ENCODE assay signal across 14 mouse cellular contexts in the genomic region with DNA sequence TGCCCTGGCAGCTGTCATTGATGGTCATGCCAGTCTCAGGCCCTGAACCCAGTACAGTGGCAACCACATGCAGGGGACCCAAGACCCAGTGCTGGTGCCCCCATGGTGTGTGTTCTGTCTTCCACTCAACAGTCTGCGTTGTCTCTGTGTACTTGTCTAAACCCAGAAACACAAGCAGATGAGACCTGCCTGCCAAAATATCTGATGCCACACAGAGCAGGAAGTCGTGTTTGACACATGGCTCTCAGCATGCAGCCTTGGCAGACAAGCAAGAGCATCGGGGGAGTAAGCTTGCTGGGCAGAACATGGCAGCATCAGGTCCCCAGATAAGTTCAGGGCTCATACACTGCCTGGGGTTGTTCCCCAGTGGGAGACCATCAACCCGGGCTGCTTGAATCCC.
DNase-seq lines count a peak whose midpoint lies in the region; ATAC-seq and TF ChIP-seq lines count a peak whose summit lies in the region.
"Had no signal": no experiment of that assay in that cellular context is flagged by ENCODE, and none has a peak within 500 bp of the region (broad histone marks: within the 10 kb centered on the region; RNA-seq: fewer than 3 reads in every experiment).

No protein-coding gene starts in this region.

- 54% methylated on average over 4 of the region's 4 CpGs for WGBS in liver, postnatal 0 days (ENCODE audit: insufficient replicate concordance)

- no peak for TF ChIP-seq CTCF in liver, postnatal 0 days (IDR thresholded peaks at IDR 0.05; ENCODE audit: low read depth)

- H3K27ac ChIP-seq in liver, postnatal 0 days (ENCODE audit: low read depth) = no peak overlapping the region
- H3K27ac ChIP-seq: embryonic facial prominence, embryonic 15.5 days; macrophage had no signal

- no peak overlapping the region for H3K9ac ChIP-seq in liver, postnatal 0 days (replicated peaks)
- H3K9ac ChIP-seq: embryonic facial prominence, embryonic 15.5 days; lung, embryonic 14.5 days had no signal

- no peak overlapping the region for H3K4me2 ChIP-seq in liver, postnatal 0 days (ENCODE audit: low read depth, low read length)
- H3K4me2 ChIP-seq: embryonic facial prominence, embryonic 15.5 days; lung, embryonic 14.5 days had no signal

- H3K4me1 ChIP-seq in liver, postnatal 0 days (ENCODE audit: insufficient read depth) = 0 out of 2 replicates have a peak, but pooled peaks cover 5% of the 10 kb centered on the region

- H3K9me3 ChIP-seq in liver, postnatal 0 days (ENCODE audit: low read length) = no peaks in the 10 kb centered on the region
- H3K9me3 ChIP-seq: embryonic facial prominence, embryonic 15.5 days had no signal

- TF ChIP-seq EP300 in liver, postnatal 0 days (IDR thresholded peaks at IDR 0.05; ENCODE audit: low read depth) = no peak

- ATAC-seq in cerebellum, adult (ENCODE audit: insufficient number of reproducible peaks, low FRiP score, low TSS enrichment) = peak; percentile 62; the same call in 1 of the 2 replicates
- 0 out of 2 replicates have a peak, but pooled peaks have one; percentile 13 for ATAC-seq in megakaryocyte progenitor cell, adult 5-6 weeks (replicated peaks; ENCODE audit: poor library complexity)
- ATAC-seq in liver, postnatal 0 days = no peak

- no peaks in the 10 kb centered on the region for H3K36me3 ChIP-seq in liver, postnatal 0 days (replicated peaks; ENCODE audit: insufficient read depth, low read length)
- H3K36me3 ChIP-seq: embryonic facial prominence, embryonic 15.5 days had no signal

- peak; percentile 46 to 82 for DNase-seq in layer of hippocampus, adult 18-20 months (ENCODE audit: low spot score in 2 of 2)
- no peak for DNase-seq in layer of hippocampus, adult 11-12 months (ENCODE audit: low spot score)
- peak; percentile 97 for DNase-seq in cerebellum, adult 9-10 months
- DNase-seq in urinary bladder, postnatal 36 days (ENCODE audit: low spot score in 2 of 2) = no peak
- no peak for DNase-seq in liver, postnatal 0 days
- DNase-seq: adrenal gland, postnatal 36 days; heart, postnatal 14 days; lung, embryonic 14.5 days; midbrain, embryonic 14.5 days; thymus, postnatal 36 days had no signal

- H3K27me3 ChIP-seq in liver, postnatal 0 days (ENCODE audit: insufficient read depth, low read length) = no peaks in the 10 kb centered on the region
- H3K27me3 ChIP-seq: embryonic facial prominence, embryonic 15.5 days had no signal

- no peak overlapping the region for H3K4me3 ChIP-seq in liver, postnatal 0 days (ENCODE audit: low read depth, low read length)
- H3K4me3 ChIP-seq: embryonic facial prominence, embryonic 15.5 days had no signal

Comparison
In these comparisons a context has a peak if more than half of its experiments do, and no peak if none do; other contexts are left out.
1. DNase-seq: peak in layer of hippocampus, adult 18-20 months (2 of 2) and cerebellum, adult 9-10 months (single experiment); none in layer of hippocampus, adult 11-12 months (single experiment), urinary bladder, postnatal 36 days (0 of 2) and liver, postnatal 0 days (single experiment).